Mouse (Mus musculus) right cerebral cortex, postnatal 14 days (tissue): Measurements from ENCODE around the gene Stub1.

Source experiments
- DNase-seq: peaks from one replicate; pipeline ENCODE4 v3.0.0; 2022

Stub1 gene

DNA sequence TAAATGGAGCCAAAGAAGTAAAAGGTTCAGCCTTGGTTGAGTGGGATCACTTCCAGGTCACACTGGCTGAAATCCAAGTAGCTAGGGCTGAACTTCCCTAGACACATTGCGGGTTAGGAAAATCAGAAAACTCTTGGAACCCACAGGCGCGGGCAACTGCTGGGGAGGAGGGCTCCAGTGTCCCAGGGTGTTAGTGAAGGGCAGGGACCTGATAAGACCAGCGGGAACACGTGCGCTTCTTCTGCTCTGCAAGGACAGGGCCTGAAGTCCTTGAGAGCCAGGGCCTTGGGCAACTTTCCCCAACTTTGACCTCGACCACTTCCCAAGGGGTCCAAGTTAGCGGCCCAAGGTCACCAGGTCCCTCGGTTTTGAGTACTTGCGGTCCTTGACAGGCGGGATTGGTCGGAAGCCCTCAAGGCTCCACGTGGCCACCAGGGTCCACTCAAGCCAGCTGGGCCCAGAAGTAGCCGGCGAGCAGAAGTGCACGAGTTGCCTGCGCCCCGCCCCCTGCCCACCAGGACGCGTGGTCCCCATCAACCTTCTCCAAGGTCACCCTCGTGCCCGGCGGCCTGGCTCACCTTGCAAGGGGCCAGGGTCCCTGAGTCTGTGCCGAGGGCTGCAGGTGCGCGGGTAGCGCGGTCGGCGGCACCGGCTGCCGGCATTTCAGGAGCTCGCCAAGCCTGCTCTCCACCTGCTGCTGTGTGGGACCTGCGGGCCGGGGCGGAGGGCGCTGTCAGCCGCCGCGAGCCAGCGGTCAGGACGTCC is 34.8 kb upstream of the Stub1 start:
- peak; percentile 45 for DNase-seq

DNA sequence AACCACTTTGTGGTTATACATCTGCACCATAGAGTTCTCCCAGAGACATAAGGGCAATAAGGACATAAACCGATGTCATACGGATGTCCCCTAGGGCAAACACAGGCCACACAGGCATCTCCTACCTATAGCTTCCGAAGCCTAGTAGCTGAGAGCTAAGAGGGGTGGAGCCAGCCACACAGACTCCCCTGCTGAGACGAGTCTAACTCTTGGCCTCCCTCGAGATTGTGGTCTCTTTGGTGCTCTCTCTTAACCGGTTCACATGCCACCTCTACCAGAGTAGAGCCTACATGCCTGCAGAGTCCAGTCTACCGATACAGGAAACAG is 34.3 kb upstream of the Stub1 start:
- DNase-seq, result no peak

DNA sequence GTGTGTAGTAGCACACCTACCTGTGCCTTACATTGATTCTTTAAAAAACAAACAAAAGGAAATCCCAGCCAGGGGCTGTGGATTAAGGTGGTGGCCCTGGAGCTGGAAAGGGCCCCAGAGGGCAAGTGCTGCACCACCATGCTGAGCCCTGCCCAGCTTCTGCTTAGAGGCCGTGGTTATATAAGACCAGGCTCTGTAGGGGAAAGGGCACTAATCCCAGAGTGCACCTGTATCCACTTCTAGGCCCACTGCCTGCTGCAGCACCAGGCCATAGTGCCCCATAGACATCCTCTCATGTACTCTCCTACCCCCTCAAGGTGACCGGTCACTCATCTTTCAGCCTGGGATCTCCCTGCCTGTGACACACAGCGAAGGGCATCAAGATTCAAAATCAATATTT is 33.0 kb upstream of the Stub1 start:
- DNase-seq, result no peak

DNA sequence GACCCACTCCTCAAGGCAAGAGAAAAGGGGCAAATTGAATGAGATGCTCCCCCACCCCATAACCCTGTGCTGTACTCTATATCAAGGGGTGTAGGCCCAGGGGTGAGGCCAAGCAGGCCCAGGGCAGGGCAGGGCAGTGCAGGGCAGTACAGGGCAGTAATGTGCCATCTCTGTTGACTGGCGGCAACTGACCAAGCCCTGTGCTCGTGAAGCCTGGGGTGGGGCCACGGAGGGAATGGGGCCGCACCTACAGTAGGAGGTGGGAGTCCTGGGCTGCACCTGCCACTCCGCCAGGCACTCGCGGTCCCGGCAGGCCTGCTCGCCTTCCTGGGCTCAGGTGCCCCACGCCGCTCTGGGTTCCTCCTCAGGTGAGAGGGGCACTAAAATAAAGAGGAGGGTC is 32.1 kb upstream of the Stub1 start:
- DNase-seq, result no peak

DNA sequence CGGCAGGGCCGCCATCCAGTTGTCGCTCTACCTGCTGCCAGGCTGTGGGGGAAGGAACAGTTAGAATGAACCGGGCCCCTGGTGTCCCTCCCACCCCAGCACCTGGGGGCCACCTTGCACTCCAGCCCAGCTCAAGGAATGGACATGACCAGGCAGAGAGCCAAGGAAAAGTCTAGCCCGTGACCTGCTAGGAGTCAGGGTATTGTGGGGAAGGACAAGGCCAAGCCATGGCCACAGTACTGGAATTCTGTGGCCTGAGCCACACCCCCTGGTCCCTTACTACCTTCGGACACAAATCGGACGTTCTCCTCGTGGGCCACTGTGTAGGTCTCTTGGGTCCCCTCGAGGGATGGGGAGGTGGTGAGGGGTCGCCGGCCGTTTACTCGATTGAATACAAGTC is 31.1 kb upstream of the Stub1 start:
- DNase-seq, result no peak

DNA sequence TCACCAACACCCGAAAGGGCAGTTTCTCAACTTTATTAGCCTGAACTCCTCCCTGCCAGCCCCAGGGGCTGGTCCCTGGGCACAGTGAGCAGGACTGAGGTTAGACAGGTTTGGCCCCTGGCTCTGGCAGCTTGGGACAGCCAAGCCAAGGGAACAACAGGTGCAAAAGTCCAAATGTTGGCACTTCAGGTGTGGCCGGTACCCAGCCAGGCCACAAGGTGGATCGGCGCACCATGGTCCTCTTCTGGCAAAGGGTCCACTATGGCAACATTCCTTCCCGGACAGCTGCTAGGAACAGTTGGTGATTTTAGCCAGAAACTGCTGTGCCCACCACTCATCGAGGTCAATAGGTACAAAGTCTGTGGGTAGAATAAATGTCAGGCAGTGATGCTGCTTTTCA is 30.5 kb upstream of the Stub1 start:
- DNase-seq, result no peak

DNA sequence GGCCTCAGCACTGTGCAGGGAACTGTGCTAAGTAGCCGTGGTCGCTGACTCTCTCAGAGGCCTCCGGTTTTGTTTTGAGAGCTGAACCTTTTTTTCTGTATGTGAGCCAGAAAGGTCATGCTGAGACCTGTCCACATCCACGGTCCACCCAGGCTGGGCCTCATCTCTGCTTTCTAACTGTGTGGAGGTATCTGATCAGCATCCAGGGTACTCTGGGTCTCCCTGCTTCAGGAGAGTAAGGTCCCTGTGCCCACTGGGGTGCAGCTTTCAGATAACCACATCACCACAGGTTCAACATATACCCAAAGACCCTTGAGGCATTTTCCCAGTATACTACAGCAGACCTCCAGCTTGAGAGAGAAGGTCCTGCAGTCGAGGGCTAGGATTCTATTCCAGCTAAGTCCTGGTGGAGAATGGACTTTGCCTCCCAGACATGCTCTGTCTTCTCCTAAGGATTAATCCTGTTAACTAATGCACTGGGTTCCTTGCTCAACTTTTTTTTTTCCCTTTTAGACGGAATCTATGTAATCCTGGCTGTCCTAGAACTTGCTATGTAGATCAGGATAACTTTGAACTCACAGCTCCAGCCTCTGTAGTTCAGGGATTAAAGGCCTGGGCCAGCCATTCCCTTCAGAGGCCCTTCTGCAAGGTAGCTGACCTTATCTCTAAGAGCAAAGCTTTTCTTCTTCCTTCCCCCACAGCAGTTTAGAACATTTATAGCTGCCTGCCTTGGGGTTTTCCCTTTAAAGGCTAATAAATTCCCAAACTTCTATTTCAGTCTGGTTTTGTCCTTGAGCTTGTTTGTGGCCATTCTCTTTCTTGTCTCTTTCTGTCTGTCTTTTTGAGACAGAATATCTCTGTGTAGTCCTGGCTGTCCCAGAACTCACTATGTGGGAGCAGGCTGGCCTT is 28.8 kb upstream of the Stub1 start:
- no peak for DNase-seq

DNA sequence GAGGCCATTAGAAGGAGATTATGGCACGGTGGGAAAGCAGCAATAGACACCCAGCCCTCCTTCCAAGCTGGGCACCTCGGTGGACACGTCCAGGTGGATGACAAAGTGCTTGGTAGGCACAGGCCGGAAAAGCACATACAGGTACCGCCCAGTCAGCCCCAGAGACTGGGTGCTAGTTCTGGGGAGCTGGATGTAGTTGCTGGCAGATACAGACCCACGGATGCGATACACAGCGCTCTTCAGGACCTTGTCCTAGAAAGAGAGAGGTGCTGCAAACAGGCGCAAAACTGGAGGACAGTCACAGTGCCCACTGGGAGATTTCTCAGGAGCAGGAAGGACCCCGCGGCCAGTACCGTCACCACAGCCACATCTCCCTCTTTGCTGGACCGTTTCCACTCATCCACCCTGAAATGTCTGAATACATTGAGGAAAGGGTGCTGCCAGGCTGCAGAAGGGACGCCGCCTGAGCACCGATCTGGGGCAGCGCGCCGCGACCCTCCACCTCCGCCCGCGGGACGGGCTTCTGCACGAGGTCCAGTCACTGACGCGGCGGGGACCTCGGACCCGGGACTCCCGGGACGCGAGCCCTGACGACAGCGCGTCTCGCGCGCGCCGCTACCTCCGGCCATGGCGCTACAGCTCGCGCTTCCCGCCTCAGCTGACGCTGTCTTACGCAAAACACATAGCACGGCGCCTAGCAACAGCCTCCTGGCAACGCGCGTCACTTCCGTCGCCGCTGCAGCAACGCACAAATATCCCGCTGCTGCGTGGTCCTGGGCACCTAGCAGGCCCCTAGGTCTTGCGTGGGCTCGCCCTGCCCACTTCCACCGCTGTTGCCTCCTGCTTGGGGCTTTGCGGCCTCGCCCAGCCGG is 27.9 kb upstream of the Stub1 start, which contains the start of gene Wdr90:
Gene Wdr90 (minus strand): TSS at position 670 of the 872 bp plus-strand sequence.
- peak; percentile 91 for DNase-seq

DNA sequence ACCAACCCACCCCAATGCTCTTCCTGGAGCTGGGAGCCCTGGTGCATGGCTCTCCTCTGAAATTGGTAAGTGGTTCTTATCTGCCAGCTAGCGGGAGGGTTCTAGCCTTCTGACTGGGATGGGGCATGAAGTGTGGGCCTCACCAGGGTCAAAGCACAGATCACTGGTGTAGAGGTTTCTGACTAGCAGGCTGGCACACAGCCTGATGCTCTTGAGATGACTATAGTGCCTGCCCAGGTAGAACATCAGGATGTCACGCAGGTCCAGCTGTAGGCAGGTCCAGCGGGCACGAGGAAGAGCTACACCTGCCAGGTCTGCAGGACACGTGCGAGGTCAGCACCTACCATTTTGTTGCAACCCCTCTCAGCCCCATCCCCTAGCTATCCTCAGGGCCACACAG is 27.0 kb upstream of the Stub1 start:
- DNase-seq, result no peak

DNA sequence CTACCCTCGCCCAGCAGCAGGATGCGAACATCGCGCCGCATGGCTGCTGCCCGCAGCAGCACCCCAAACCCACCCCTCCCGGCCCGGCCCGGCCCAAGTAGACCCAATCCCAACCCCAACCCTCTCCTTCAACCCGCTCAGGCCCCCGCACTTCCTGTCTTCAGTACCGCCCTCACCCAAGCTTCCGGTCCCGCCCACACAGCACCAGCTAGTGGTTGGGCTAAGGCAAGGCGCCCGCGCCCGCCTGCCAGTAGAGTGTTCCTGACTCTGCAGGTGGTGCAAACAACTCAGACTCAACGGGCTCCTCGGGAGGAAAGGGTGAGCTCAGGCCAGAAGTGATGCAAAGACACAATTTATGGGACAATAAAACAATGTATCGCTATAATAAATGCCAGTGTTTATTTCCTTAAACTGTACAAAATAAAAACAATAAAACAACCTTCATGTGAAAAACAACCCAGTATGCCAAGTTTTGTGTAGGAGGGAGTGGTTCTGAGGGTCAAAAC is 11.2 kb upstream of the Stub1 start, which contains the start of gene Rhot2:
Gene Rhot2 (minus strand): TSS at position 456 of the 506 bp plus-strand sequence.
- DNase-seq, result peak; percentile 95

DNA sequence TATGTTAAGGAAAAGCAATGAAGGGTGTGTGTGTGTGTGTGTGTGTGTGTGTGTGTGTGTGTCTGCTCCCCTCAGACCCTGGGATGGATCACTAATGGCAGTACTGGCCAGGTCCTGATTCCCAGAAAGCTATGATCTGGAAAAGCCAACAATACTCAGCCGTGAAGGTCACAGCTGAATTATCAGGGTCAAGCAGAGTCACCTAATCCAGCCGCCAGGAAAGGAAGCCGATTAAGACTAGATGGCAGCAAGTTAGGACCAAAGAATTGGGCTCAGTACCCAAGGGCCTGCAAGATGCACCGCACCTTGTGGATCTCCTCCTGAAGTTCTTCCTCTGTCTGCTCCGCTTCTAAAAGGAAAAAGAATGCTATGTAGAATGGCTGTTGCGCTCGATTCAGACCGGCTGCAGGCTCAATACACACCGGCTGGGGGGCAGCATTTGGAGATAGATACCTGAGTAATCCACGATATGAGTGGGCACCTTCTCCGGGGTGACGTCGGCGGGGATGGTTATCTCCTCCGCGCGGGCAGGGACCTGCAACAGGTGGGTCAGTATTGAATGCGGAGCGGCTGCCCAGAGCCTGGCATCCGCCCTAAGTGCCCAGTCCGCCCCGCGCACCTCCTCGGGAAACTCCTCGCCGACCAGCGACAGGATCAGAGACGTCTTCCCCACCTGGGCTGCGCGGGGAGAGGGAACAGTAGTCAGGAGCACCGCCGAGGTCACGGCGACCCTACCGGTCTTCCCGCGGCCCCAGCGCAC is 10.6 kb upstream of the Stub1 start:
- peak; percentile 42 for DNase-seq

DNA sequence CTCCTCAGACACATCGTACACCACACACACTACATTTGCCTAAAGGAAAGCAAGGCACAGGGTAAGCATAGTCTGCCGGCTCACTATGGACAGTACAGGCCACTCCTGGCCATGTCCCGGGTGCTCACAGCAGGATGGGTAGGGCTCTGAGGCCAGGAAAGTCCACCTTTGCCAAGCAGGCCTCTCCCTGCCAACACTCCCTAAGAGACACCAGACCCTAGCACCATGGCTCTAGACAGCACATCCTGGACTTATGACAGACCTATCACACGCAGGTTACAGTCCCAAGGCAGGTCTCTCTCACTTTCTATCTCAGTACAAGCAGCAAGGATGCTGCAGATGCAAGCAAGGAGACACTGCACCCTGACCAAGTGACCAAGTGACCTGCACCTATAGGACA is 9.9 kb upstream of the Stub1 start:
- no peak for DNase-seq

DNA sequence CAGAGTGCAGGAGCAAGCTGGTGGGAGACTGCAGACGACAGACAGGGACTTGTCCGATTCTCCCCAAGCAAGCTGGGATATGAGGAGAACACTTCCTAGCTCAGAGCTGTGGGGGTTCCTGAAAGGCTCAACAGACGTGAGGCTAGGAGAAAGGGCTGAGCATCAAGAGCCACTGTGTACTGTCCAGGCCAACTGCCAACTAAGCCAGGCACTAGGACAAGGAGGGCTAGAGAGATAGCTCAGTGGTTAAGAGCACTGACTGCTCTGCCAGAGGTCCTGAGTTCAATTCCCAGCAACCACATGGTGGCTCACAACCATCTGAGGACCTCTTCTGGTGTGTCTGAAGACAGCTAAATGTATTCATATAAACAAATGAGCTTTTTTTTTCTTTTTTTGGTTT is 9.3 kb upstream of the Stub1 start:
- DNase-seq, result no peak

DNA sequence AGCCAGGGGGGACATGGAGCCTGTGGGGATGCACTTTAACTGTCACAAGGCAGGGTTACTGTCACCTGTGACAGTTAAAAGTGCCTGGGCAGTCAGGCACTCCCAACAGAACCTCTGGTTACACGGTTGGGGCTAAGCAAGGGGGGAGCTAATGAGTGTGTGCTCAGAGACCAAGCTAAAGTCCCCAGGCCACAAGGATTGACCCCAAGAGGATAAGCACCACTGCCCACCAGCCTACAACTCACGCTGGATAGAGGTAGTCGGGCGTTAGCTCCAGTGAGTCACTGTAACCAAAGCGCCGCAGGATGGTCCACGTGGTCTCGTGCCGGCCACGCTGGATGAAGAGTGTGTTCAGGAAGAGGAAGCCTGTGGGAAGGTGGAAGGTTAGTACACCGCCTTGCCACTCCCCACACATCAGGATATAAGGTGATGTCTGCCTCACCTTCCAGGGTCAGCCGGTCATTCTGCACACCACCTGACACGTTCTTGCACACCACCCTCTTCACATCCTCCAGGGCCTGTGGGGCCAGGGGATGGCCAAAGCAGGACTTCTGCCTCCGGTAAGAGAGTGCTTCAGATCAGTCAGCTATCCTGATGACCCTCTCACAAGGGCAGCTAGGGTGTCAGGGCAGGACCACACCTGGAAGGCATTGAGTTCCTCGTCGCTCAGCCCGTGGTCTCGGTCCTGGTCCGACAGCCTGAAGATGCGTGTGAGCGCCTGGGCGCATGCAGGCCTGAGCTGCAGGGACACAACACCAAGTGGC is 8.1 kb upstream of the Stub1 start, which contains the start of gene Gm20683:
Gene Gm20683 (minus strand): TSS at position 647 of the 764 bp plus-strand sequence.
- no peak for DNase-seq

DNA sequence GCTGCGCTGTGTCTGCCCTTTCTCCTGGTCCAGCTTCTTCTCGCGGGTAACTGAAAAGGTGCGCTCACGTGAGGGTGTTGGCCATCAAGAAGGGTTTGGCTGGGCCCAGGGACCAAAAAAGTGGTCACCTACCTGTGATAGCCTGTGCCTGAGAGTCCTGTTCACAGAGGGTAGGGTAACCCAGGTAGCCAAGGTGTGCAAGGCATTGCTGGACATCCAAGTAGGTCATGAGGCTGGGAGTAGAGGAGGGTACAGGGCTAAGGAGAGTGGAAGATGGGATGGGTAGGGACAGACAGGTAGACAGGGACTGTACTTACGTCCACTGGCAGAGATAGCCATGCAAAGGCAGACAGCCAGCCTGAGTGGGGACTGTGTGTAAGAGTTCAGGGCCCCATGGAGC is 7.3 kb upstream of the Stub1 start:
- DNase-seq, result no peak

DNA sequence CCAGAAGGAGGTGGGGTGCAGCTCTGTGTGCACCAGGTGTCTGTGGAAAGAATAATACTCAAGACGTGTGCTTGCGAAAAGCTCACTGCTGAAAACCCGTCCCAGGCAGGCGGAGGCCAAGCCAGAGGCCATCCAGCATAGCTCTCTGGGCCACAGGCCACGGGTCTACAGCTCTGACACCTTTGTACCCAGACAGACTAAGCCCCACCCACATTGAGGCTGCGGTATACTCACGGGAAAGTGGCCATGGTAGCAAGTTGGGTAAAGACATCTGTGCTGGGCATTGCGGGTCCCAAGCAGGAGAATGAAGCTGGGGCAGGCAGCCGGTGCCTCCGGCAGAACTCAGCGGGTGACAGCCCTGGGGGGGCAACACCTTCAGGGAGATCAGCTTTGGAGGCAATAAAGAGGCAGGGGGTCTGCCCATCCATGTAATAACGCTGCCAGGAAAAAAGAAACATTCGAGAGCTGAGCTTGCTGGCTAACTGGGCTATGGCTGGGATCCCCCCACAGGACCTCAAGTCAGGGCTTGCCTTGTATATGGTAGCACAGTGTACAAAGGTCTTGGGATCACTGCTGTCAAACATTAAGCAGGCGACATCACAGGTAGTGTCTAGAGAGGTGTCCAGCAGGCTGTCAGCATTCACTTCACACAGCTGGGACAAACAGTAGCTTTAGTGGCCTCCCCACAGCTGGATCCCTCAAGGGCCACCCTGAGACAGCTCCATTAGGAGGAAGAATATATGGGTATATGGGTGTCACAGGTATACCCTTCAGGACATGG is 6.4 kb upstream of the Stub1 start:
- DNase-seq, result no peak

DNA sequence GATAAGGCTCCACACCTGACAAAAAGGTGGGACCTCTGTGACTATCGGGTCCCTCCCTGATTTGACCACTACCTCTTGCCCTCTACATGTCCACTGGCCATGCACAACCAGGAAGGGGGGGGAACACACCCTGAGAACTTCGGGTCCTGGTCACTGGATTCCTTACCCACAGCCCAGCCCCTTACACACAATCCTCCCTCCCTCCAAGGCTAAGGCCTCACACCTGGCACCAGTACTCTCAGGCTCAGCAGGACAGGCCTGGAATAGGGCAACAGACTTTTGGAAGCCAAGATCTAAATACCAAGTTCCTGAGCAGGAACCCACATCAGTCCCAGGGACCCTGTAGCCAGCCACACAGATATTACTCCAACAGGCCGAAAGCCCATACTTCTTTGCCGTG is 5.7 kb upstream of the Stub1 start:
- DNase-seq, result no peak

DNA sequence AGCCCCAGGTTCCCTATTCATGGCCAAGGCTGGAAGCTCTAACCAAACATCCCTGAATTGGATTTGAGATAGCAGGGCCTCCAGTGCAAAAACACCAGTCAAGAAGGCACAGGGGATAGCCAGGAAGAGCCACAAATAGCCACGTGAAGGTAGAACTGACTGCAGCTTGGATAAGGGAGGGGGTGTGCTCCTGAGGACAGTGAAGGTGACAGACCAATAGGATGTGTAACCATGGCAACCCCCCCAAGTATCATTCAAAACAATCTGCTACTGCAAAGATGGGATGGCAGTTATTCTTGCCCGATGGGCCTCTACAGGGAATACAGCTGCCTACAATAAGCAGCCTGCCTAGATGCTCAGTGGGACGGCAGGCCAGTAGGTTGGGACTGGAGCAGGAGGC is 4.3 kb upstream of the Stub1 start:
- DNase-seq, result no peak

DNA sequence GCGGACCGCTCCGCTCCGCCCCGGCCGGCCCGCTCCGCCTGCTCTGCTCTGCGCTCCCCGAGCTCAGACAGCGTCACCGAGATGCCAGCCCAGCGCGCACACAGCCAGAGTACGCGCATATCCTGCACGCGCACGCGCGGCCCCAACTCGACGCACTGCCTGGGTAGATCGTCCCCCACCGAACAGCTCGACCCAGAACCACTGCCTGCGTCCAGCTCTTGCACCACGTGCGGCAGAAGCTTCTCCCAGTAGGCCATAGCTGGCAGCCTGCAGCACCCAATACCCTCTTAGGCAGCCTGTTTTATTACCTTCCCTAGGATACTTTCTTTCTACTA is 3.8 kb upstream of the Stub1 start, which contains the start of gene Rhbdl1:
Gene Rhbdl1 (minus strand): TSS at position 220 of the 335 bp plus-strand sequence.
- peak; percentile 87 for DNase-seq

DNA sequence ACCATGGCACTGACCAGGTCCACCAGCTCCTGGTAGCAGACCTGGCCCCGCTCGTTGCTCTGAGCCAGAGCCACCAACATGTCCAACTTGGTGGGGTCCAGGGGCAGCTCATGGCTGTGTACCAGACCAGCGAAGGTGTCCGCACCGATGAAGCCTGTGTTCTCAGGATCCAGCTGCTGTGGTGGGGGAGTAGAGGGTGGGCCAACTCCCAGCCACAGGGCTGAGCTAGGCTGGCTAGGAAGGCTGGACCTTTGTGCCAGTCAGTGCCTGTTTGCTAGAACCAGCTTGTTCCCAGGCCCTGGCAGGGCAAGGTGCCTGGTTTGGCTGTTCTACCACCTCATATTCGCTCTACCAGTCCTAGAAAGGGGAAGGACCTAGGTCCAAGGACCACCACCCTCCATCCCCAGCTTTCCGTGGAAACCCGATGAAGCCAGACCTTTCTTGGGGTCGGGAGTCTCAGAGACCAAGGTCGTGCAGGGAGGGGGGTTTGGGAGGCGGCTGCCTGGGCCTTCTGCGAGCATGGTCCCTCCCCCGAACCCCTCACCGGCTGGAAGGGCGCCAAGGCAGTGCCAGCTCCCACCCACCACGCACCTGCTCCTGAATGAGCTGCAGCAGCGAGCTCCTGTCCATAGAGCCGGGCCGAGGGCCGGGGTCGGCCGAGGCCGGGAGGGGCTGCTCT is 3.3 kb upstream of the Stub1 start:
- no peak for DNase-seq
